Mouse (Mus musculus): ENCODE measurements around the gene Ifitm1.

- TF ChIP-seq POLR2A (IDR thresholded peaks at IDR 0.05; ENCODE audit: control insufficient read depth in 1 of 2, insufficient read depth in 1 of 2, low read depth in 1 of 2, low read length in 2 of 2, poor library complexity in 1 of 2) (no peak), JUND (IDR thresholded peaks at IDR 0.05; ENCODE audit: low read depth, low read length) (no peak), EP300 (IDR thresholded peaks at IDR 0.05; ENCODE audit: low read depth in 1 of 2, low read length in 2 of 2) (no peak)
These were observed 22.0 kb downstream of the Ifitm1 start for GRCm38 (mm10) chr7:140989022-140989421.
